Mouse (Mus musculus): ENCODE measurements around the gene Alg5. TPM values are rescaled to one million over a fixed set of nuclear protein-coding genes. Genes with fewer than 3 reads are reported as not detected.
A peak's percentile ranks its signal among the peaks of the same experiment; 100 is the strongest.
"Not testable (repeated sequence)": the region's sequence is repeated elsewhere in the genome, so short reads cannot be mapped to it uniquely, and the experiment has no call there.

The Alg5 gene
- total RNA-seq (2015; ENCODE audit: low replicate concordance) (10.5 and 30.6 TPM in 2 replicates), total RNA-seq (2017; ENCODE audit: low replicate concordance) (1.9 and 6.5 TPM in 2 replicates)

- ATAC-seq (replicated peaks; ENCODE audit: low FRiP score, poor library complexity, severe bottlenecking) = peak; percentile 72
Observed at GRCm38 (mm10) chr3:54735247-54736046, at the start of gene Alg5, which contains the start of gene Exosc8. Gene Alg5 (plus strand): TSS chr3:54735539. Gene Exosc8 (minus strand): TSS chr3:54735393.

GRCm38 (mm10) chr3:54687245-54687644 is 48.1 kb upstream of the Alg5 start:
- no peak for ATAC-seq (replicated peaks; ENCODE audit: low FRiP score, poor library complexity, severe bottlenecking)

GRCm38 (mm10) chr3:54689091-54689490 is 46.2 kb upstream of the Alg5 start:
- ATAC-seq (replicated peaks; ENCODE audit: low FRiP score, poor library complexity, severe bottlenecking) = no peak

GRCm38 (mm10) chr3:54692202-54693055 is 42.9 kb upstream of the Alg5 start, which contains the start of gene Supt20:
Gene Supt20 (plus strand): TSS chr3:54692807.
- ATAC-seq (replicated peaks; ENCODE audit: low FRiP score, poor library complexity, severe bottlenecking) = peak; percentile 97

- ATAC-seq (replicated peaks; ENCODE audit: low FRiP score, poor library complexity, severe bottlenecking) = peak; percentile 39
Observed at GRCm38 (mm10) chr3:54693056-54693415, 42.3 kb upstream of the Alg5 start.

- no peak for ATAC-seq (replicated peaks; ENCODE audit: low FRiP score, poor library complexity, severe bottlenecking)
Observed at GRCm38 (mm10) chr3:54699759-54700301, 35.5 kb upstream of the Alg5 start.

- ATAC-seq (replicated peaks; ENCODE audit: low FRiP score, poor library complexity, severe bottlenecking) = not testable (repeated sequence)
Observed at GRCm38 (mm10) chr3:54704106-54704505, 31.2 kb upstream of the Alg5 start.

GRCm38 (mm10) chr3:54708972-54709371 is 26.4 kb upstream of the Alg5 start:
- no peak for ATAC-seq (replicated peaks; ENCODE audit: low FRiP score, poor library complexity, severe bottlenecking)

GRCm38 (mm10) chr3:54714253-54714652 is 21.1 kb upstream of the Alg5 start, which contains the start of gene Gm21958:
Gene Gm21958 (minus strand): TSS chr3:54714353.
- no peak for ATAC-seq (replicated peaks; ENCODE audit: low FRiP score, poor library complexity, severe bottlenecking)

GRCm38 (mm10) chr3:54715461-54715860 is 19.9 kb upstream of the Alg5 start:
- no peak for ATAC-seq (replicated peaks; ENCODE audit: low FRiP score, poor library complexity, severe bottlenecking)

- no peak for ATAC-seq (replicated peaks; ENCODE audit: low FRiP score, poor library complexity, severe bottlenecking)
Observed at GRCm38 (mm10) chr3:54717348-54717747, 18.0 kb upstream of the Alg5 start.

- no peak for ATAC-seq (replicated peaks; ENCODE audit: low FRiP score, poor library complexity, severe bottlenecking)
Observed at GRCm38 (mm10) chr3:54718947-54719346, 16.4 kb upstream of the Alg5 start.

- peak; percentile 49; the same call in 1 of the 2 replicates for ATAC-seq (replicated peaks; ENCODE audit: low FRiP score, poor library complexity, severe bottlenecking)
Observed at GRCm38 (mm10) chr3:54723741-54724500, 11.4 kb upstream of the Alg5 start.

GRCm38 (mm10) chr3:54725344-54725743 is 10.0 kb upstream of the Alg5 start:
- no peak for ATAC-seq (replicated peaks; ENCODE audit: low FRiP score, poor library complexity, severe bottlenecking)

GRCm38 (mm10) chr3:54727588-54727987 is 7.8 kb upstream of the Alg5 start:
- ATAC-seq (replicated peaks; ENCODE audit: low FRiP score, poor library complexity, severe bottlenecking) = no peak

GRCm38 (mm10) chr3:54728100-54728499 is 7.2 kb upstream of the Alg5 start:
- ATAC-seq (replicated peaks; ENCODE audit: low FRiP score, poor library complexity, severe bottlenecking) = no peak

GRCm38 (mm10) chr3:54731626-54732150 is 3.7 kb upstream of the Alg5 start:
- ATAC-seq (replicated peaks; ENCODE audit: low FRiP score, poor library complexity, severe bottlenecking) = no peak

- no peak for ATAC-seq (replicated peaks; ENCODE audit: low FRiP score, poor library complexity, severe bottlenecking)
Observed at GRCm38 (mm10) chr3:54732371-54732770, 3.0 kb upstream of the Alg5 start.

All from erythroid progenitor cell, adult 5-6 weeks (primary cell).